Mouse (Mus musculus) spleen, adult 2 months (tissue): ENCODE data around the gene Dnal1. TPM values are rescaled to one million over a fixed set of nuclear protein-coding genes. Genes with fewer than 3 reads are reported as not detected.

Experiments used
- DNase-seq, 2 experiments: peaks; one replicate each; pipeline versions ENCODE4 v3.0.0 to v3.0.0-alpha.2; 2012 to 2021; ENCODE audit warnings: low spot score in 2 of 2, low read depth in 1 of 2
- H3K27ac ChIP-seq: fragments of 200-500 bp; 2 replicates; pipeline ENCODE4 v1.5.1; 2012; ENCODE audit warnings: low read length, inconsistent platforms; ENCODE audit not compliant: insufficient read depth
- H3K27me3 ChIP-seq: fragments of 200-500 bp; 2 replicates; pipeline ENCODE4 v1.6.1; 2012; ENCODE audit warnings: mild to moderate bottlenecking, moderate library complexity, low read length, inconsistent platforms; ENCODE audit not compliant: control insufficient read depth, insufficient read depth
- H3K36me3 ChIP-seq: fragments of 200-500 bp; 2 replicates; pipeline ENCODE4 v1.6.1; 2012; ENCODE audit warnings: mild to moderate bottlenecking, low read length, inconsistent platforms; ENCODE audit not compliant: control insufficient read depth, insufficient read depth
- H3K4me1 ChIP-seq: fragments of 200-500 bp; 2 replicates; pipeline ENCODE4 v1.6.1; 2011; ENCODE audit warnings: inconsistent platforms; ENCODE audit not compliant: control insufficient read depth, insufficient read depth, insufficient read length
- H3K4me3 ChIP-seq: fragments of 200-500 bp; 2 replicates; pipeline ENCODE4 v1.5.1; 2011; ENCODE audit warnings: mild to moderate bottlenecking, inconsistent platforms; ENCODE audit not compliant: insufficient read depth, insufficient read length; ENCODE audit errors: extremely low read depth
- CTCF ChIP-seq: fragments of 200-500 bp; IDR thresholded peaks from 2 replicates; pipeline ENCODE4 v1.5.1; 2011; ENCODE audit warnings: mild to moderate bottlenecking, inconsistent platforms; ENCODE audit not compliant: insufficient read depth, insufficient read length, insufficient replicate concordance; ENCODE audit errors: extremely low read depth
- POLR2A ChIP-seq: fragments of 200-500 bp; IDR thresholded peaks from 2 replicates; pipeline ENCODE4 v1.6.1; 2011; ENCODE audit warnings: low read depth, low read length, inconsistent platforms
- WGBS: fragments of 180-500 bp; shearing (Covaris S2); methylation state at CpG from one replicate; pipeline ENCODE4 v1.1.7; 2018; 5-methylcytosine and 5-hydroxymethylcytosine counted together
- polyA plus RNA-seq: library from polyadenylated mRNA; depleted of rRNA; stranded (reverse); fragments of >200 nt; gene quantifications from 2 replicates; pipeline ENCODE4 v1.2.3, GENCODE M21; 2012

Dnal1 gene
- polyA plus RNA-seq, 1 experiment: 0.88 TPM

DNA sequence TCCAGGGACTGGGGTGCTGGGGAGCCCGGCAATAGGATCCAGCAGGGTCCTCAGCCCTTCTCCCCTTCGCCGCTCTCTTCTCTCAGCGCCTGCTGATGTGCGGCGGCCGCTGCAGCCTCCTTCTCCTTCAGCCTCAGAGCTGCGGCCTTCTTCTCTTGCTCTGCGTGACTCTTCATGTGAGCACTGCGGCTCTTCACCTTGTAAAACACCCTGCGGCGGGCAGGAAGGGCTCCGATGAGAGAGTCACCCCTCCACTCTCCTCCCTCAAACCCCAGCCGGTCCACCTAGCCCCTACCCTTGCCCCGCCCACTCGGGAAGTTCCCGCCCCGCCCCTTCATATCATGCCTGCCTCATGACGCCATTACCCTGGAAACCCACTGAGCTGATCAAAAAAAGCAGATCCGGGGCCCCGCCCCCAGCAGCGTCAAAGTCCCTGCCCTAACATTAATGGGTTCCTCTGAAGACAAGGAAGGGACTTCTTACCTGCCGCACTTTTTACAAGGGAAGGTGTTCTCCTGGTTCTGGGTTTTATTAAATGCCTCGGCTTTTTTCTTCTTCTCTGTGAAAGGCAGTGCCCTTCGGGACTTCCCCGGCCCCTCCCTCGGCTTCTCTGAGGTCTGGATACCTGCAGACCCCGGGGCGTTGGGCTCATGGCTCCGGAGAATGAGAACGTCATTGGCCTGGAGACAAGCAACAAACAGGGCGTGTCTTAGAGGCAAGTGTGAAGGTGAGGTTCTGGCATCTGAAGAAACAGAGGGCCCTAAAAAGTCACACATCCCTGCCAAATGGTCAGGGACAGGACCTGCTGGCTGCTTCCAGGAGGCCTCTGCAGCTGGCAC is 38.4 kb downstream of the Dnal1 start:
- Histone ChIP-seq H3K27ac (no peak overlapping the region), H3K36me3 (peaks cover 54% of the 10 kb centered on the region), H3K27me3 (no peaks in the 10 kb centered on the region), H3K4me3 (no peak overlapping the region), H3K4me1 (0 out of 2 replicates have a peak, but pooled peaks cover 4% of the 10 kb centered on the region)
- DNase-seq: no peak
- 84% methylated on average over 32 of the region's 32 CpGs for WGBS
- TF ChIP-seq CTCF (no peak), POLR2A (no peak)

GRCm38 (mm10) chr12:84153414-84153813 is 39.2 kb downstream of the Dnal1 start:
- 91% methylated on average over 6 of the region's 6 CpGs for WGBS

GRCm38 (mm10) chr12:84154786-84155522 is 40.8 kb downstream of the Dnal1 start:
- H3K27ac ChIP-seq: no peak overlapping the region
- DNase-seq: no peak
- H3K4me3 ChIP-seq: no peak overlapping the region
- H3K36me3 ChIP-seq: peaks cover 74% of the 10 kb centered on the region
- no peaks in the 10 kb centered on the region for H3K27me3 ChIP-seq
- 83% methylated on average over 11 of the region's 11 CpGs for WGBS
- H3K4me1 ChIP-seq: no peaks in the 10 kb centered on the region
- TF ChIP-seq CTCF (no peak), POLR2A (no peak)

More at GRCm38 (mm10) chr12:84153414-84153813, 39.2 kb downstream of the Dnal1 start:
- no peak overlapping the region for H3K27ac ChIP-seq
- no peak for TF ChIP-seq POLR2A
- no peak for TF ChIP-seq CTCF
- H3K4me3 ChIP-seq: no peak overlapping the region
- peaks cover 62% of the 10 kb centered on the region for H3K36me3 ChIP-seq
- no peak for DNase-seq
- 0 out of 2 replicates have a peak, but pooled peaks cover under 1% of the 10 kb centered on the region for H3K4me1 ChIP-seq
- no peaks in the 10 kb centered on the region for H3K27me3 ChIP-seq

DNA sequence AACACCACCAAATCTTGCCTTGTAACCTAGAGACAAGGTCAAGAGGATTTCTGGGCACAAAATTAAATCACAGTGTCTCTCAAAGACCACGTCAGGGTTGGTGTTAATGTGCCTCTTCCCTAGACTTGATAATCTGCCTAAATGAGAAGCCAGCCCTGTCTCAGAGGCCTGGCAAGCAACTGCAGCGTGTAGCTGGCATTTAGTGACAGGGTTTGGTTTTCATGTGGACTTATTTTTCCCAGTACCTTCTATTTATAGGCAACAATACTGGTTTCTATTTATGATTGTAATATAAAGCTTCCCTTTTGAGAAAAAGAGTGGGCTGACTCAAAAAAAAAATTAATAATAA is 41.3 kb downstream of the Dnal1 start:
- WGBS: 90% methylated on average over 2 of the region's 2 CpGs
- no peaks in the 10 kb centered on the region for H3K4me1 ChIP-seq
- H3K36me3 ChIP-seq: peaks cover 78% of the 10 kb centered on the region
- no peak for DNase-seq
- H3K27me3 ChIP-seq: no peaks in the 10 kb centered on the region
- TF ChIP-seq POLR2A (no peak), CTCF (no peak)
- no peak overlapping the region for H3K27ac ChIP-seq
- H3K4me3 ChIP-seq: no peak overlapping the region

- TF ChIP-seq CTCF (no peak), POLR2A (no peak)
- Histone ChIP-seq H3K4me3 (no peak overlapping the region), H3K4me1 (no peaks in the 10 kb centered on the region), H3K27me3 (no peaks in the 10 kb centered on the region), H3K27ac (no peak overlapping the region), H3K36me3 (peaks cover 82% of the 10 kb centered on the region)
- DNase-seq: no peak
- 94% methylated on average over 18 of the region's 18 CpGs for WGBS
These were observed 42.0 kb downstream of the Dnal1 start for GRCm38 (mm10) chr12:84156210-84156609.

GRCm38 (mm10) chr12:84158156-84158555 is 44.0 kb downstream of the Dnal1 start:
- no peak for TF ChIP-seq CTCF
- Histone ChIP-seq H3K27ac (no peak overlapping the region), H3K4me3 (no peak overlapping the region), H3K4me1 (no peaks in the 10 kb centered on the region), H3K27me3 (no peaks in the 10 kb centered on the region), H3K36me3 (peaks cover 73% of the 10 kb centered on the region)
- no peak for DNase-seq
- 92% methylated on average over 14 of the region's 14 CpGs for WGBS

DNA sequence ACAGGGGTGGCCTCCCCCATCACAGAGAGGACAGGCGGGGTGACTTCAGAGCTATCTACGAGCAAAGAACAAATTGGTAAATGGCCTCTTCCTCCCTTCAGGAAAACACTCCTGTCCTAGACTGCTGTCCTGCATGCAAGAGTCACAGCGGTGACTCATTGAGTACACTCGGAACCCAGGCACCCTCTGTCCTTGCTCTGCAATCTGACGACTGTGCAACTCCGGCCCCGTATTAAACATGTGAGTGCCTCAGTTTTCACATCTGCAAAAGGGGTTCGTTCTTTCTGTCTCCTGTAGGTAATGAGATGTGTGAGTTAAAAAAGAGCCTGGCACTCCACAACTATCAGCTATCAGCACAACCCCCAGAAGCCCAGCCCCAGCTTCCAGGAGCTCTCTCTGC is 46.3 kb downstream of the Dnal1 start:
- WGBS: 95% methylated on average over 8 of the region's 8 CpGs
- DNase-seq: no peak
- no peak for TF ChIP-seq CTCF
- TF ChIP-seq POLR2A: no peak
- no peaks in the 10 kb centered on the region for H3K4me1 ChIP-seq
- H3K27me3 ChIP-seq: no peaks in the 10 kb centered on the region
- peaks cover 61% of the 10 kb centered on the region for H3K36me3 ChIP-seq
- H3K4me3 ChIP-seq: no peak overlapping the region
- no peak overlapping the region for H3K27ac ChIP-seq
